Mouse (Mus musculus): ENCODE results near the gene Syna.

- TF ChIP-seq CTCF (IDR thresholded peaks at IDR 0.05; ENCODE audit: borderline replicate concordance, control insufficient read depth, extremely low read depth, insufficient read depth, low read length, poor library complexity) (no peak), POLR2A (IDR thresholded peaks at IDR 0.05; ENCODE audit: control insufficient read depth, extremely low read depth, insufficient read depth, low read length, poor library complexity) (no peak)
Observed at GRCm38 (mm10) chr5:134564272-134564671, 4.3 kb upstream of the Syna start.
